Comparison of ENCODE assay signal across 7 mouse cellular contexts in genomic region chr7:126676207-126676606, GRCm38 (mm10). TPM values are rescaled to one million over a fixed set of nuclear protein-coding genes. Genes with fewer than 3 reads are reported as not detected.
DNase-seq lines count a peak whose midpoint lies in the region; ATAC-seq and TF ChIP-seq lines count a peak whose summit lies in the region.

Sult1a1 (minus strand) TSS chr7:126676432.

- TF ChIP-seq POLR2A in thymus, adult 2 months (IDR thresholded peaks at IDR 0.05; ENCODE audit: control insufficient read depth, extremely low read depth, insufficient read depth, low read length, poor library complexity), result no peak
- TF ChIP-seq POLR2A in small intestine, adult 2 months (IDR thresholded peaks at IDR 0.05; ENCODE audit: low read depth, low read length), result no peak

- H3K4me3 ChIP-seq in thymus, adult 2 months (ENCODE audit: control insufficient read depth, insufficient read depth, low read length), result no peak within 1 kb of the TSS
- peak within 1 kb of the TSS; percentile 20 for H3K4me3 ChIP-seq in small intestine, adult 2 months (ENCODE audit: low read depth, low read length)

- 0 out of 2 replicates have a peak within 1 kb of the TSS, but pooled peaks have one; percentile 6 for H3K27ac ChIP-seq in thymus, adult 2 months (ENCODE audit: control insufficient read depth, insufficient read depth, low read length)
- H3K27ac ChIP-seq in small intestine, adult 2 months (ENCODE audit: insufficient read depth, low read depth, low read length), result peak within 1 kb of the TSS; percentile 85

- TF ChIP-seq CTCF in thymus, adult 2 months (IDR thresholded peaks at IDR 0.05; ENCODE audit: borderline replicate concordance, control insufficient read depth, extremely low read depth, insufficient read depth, low read length, poor library complexity), result no peak
- TF ChIP-seq CTCF in small intestine, adult 2 months (IDR thresholded peaks at IDR 0.05; ENCODE audit: extremely low read depth, insufficient read length, insufficient replicate concordance, low read depth, low read length), result no peak

- intact Hi-C loops in gastrocnemius, postnatal 36 days (cut with DNase I), result no loop called here

- H3K4me1 ChIP-seq in thymus, adult 2 months (replicated peaks; ENCODE audit: control insufficient read depth, insufficient read depth, low read length), result no peaks in the 10 kb centered on the region
- H3K4me1 ChIP-seq in small intestine, adult 2 months (ENCODE audit: control insufficient read depth, insufficient read depth, insufficient read length, low read length), result peaks cover 17% of the 10 kb centered on the region; the same call in 1 of the 2 replicates

- peaks cover 8% of the 10 kb centered on the region; the same call in 1 of the 2 replicates for H3K36me3 ChIP-seq in thymus, adult 2 months (ENCODE audit: control insufficient read depth, insufficient read depth, low read length)
- peaks cover 9% of the 10 kb centered on the region; the same call in 1 of the 2 replicates for H3K36me3 ChIP-seq in small intestine, adult 2 months (ENCODE audit: control insufficient read depth, insufficient read depth, low read length)

- no peak for DNase-seq in thymus, adult 2 months
- no peak for DNase-seq in thymus, postnatal 36 days
- peak in 1 of 2 experiments; percentile 61 for DNase-seq in gastrocnemius, postnatal 36 days
- peak; percentile 89 for DNase-seq in kidney, adult 9 months
- DNase-seq in cerebellum, adult 8-10 months, result no peak

- no peak for ATAC-seq in CD4-positive, CD25-positive, alpha-beta regulatory T cell, adult 4 months

- H3K27me3 ChIP-seq in thymus, adult 2 months (ENCODE audit: control insufficient read depth, insufficient read depth, low read length), result no peaks in the 10 kb centered on the region
- no peaks in the 10 kb centered on the region for H3K27me3 ChIP-seq in small intestine, adult 2 months (ENCODE audit: control insufficient read depth, insufficient read depth, low read length)

- 91% methylated on average over 1 of the region's 1 CpGs for WGBS in thymus, adult 2 months
- 13% methylated on average over 1 of the region's 1 CpGs for WGBS in small intestine, adult 2 months

RNA-seq across cellular contexts. Expression of gene Sult1a1, which starts in this region (rescaled TPM):
- 8.6 and 14.8 TPM in 2 replicates for polyA plus RNA-seq in thymus, adult 2 months (2012; rRNA removed)
- 10 to 100 TPM; 15.7 to 21.0 TPM for total RNA-seq in gastrocnemius, postnatal 36 days (2021)
- polyA plus RNA-seq in small intestine, adult 2 months (2012; rRNA removed), result 5.0 and 7.4 TPM in 2 replicates
- 1 to 10 TPM in 1 of 2 experiments, under 1 TPM in 1; 0.82 to 1.3 TPM for polyA plus RNA-seq in CD4-positive, CD25-positive, alpha-beta regulatory T cell, adult 4 months (2017; shearing (Covaris generic))
